Mouse (Mus musculus): ENCODE measurements at regions not wholly inside any gene's neighbourhood (a gene's known extent, or its start where the extent isn't known, plus 50 kb on each side); places are given as distances from the start of the nearest gene placed in this dataset.
"Not testable (repeated sequence)": the region's sequence is repeated elsewhere in the genome, so short reads cannot be mapped to it uniquely, and the experiment has no call there.

DNA sequence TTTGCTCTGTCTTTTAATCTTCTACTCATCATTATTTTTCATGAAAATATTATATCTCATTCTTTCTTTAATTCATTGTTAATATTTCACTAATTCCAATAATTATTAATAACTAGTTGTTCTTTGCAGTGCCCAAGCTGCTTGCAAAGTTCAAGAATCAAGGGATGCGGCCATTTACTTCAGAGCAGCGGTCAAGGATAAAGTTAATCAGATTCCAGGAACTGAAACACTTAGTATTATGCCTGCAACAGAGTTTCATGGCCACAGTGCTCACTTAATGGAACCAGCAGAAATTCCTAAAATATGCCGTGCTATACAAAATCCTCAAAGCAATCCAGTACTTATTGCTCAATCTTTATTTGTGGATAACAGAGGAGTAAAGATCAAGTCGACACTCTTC is 1389.7 kb upstream of the 1700008P02Rik start:
- intact Hi-C loops (cut with DNase I) = no loop called here

GRCm38 (mm10) chr3:8006708-8007395 is 1386.6 kb upstream of the 1700008P02Rik start:
- Histone ChIP-seq H3K4me3 (no peak overlapping the region), H3K27ac (no peak overlapping the region), H3K4me1 (ENCODE audit: control insufficient read depth, insufficient read depth, low read length) (no peaks in the 10 kb centered on the region), H3K36me3 (ENCODE audit: control insufficient read depth, insufficient read depth, low read length) (no peaks in the 10 kb centered on the region), H3K79me2 (replicated peaks; ENCODE audit: control insufficient read depth, insufficient read depth, low read length) (no peaks in the 10 kb centered on the region), H3K27me3 (ENCODE audit: control insufficient read depth, insufficient read depth, low read length) (no peaks in the 10 kb centered on the region), H3K9ac (ENCODE audit: low read depth, low read length) (no peak overlapping the region)
- intact Hi-C loops (cut with DNase I) = no loop called here
- WGBS = 62% methylated on average over 10 of the region's 10 CpGs
- no peak for DNase-seq
- TF ChIP-seq CTCF (IDR thresholded peaks at IDR 0.05) = no peak
- TF ChIP-seq POLR2A (IDR thresholded peaks at IDR 0.05; ENCODE audit: insufficient read depth, low read depth, low read length) = no peak

More for the DNA sequence above, 1389.7 kb upstream of the 1700008P02Rik start:
- Histone ChIP-seq H3K27ac (no peak overlapping the region), H3K4me3 (no peak overlapping the region), H3K9ac (ENCODE audit: low read depth, low read length) (no peak overlapping the region), H3K36me3 (ENCODE audit: control insufficient read depth, insufficient read depth, low read length) (no peaks in the 10 kb centered on the region), H3K4me1 (ENCODE audit: control insufficient read depth, insufficient read depth, low read length) (no peaks in the 10 kb centered on the region), H3K79me2 (replicated peaks; ENCODE audit: control insufficient read depth, insufficient read depth, low read length) (no peaks in the 10 kb centered on the region), H3K27me3 (ENCODE audit: control insufficient read depth, insufficient read depth, low read length) (no peaks in the 10 kb centered on the region)
- no peak for DNase-seq
- no peak for TF ChIP-seq EP300 (IDR thresholded peaks at IDR 0.05; ENCODE audit: insufficient read depth, low read depth, low read length)
- TF ChIP-seq CTCF (IDR thresholded peaks at IDR 0.05) = no peak
- no peak for TF ChIP-seq POLR2A (IDR thresholded peaks at IDR 0.05; ENCODE audit: insufficient read depth, low read depth, low read length)
- WGBS = 74% methylated on average over 4 of the region's 4 CpGs

GRCm38 (mm10) chr3:8006273-8006672 is 1386.0 kb upstream of the 1700008P02Rik start:
- Histone ChIP-seq H3K79me2 (replicated peaks; ENCODE audit: control insufficient read depth, insufficient read depth, low read length) (no peaks in the 10 kb centered on the region), H3K4me3 (no peak overlapping the region), H3K27ac (no peak overlapping the region), H3K4me1 (ENCODE audit: control insufficient read depth, insufficient read depth, low read length) (no peaks in the 10 kb centered on the region), H3K9ac (ENCODE audit: low read depth, low read length) (no peak overlapping the region), H3K27me3 (ENCODE audit: control insufficient read depth, insufficient read depth, low read length) (no peaks in the 10 kb centered on the region), H3K36me3 (ENCODE audit: control insufficient read depth, insufficient read depth, low read length) (no peaks in the 10 kb centered on the region)
- DNase-seq = no peak
- no peak for TF ChIP-seq CTCF (IDR thresholded peaks at IDR 0.05)
- no peak for TF ChIP-seq POLR2A (IDR thresholded peaks at IDR 0.05; ENCODE audit: insufficient read depth, low read depth, low read length)
- no peak for TF ChIP-seq EP300 (IDR thresholded peaks at IDR 0.05; ENCODE audit: insufficient read depth, low read depth, low read length)
- intact Hi-C loops (cut with DNase I) = no loop called here
- 64% methylated on average over 5 of the region's 5 CpGs for WGBS

GRCm38 (mm10) chr3:8005684-8006083 is 1385.4 kb upstream of the 1700008P02Rik start:
- intact Hi-C loops (cut with DNase I); H3K27me3 ChIP-seq (ENCODE audit: control insufficient read depth, insufficient read depth, low read length); H3K36me3 ChIP-seq (ENCODE audit: control insufficient read depth, insufficient read depth, low read length); H3K4me3 ChIP-seq; DNase-seq; H3K4me1 ChIP-seq (ENCODE audit: control insufficient read depth, insufficient read depth, low read length); H3K79me2 ChIP-seq (replicated peaks; ENCODE audit: control insufficient read depth, insufficient read depth, low read length); H3K27ac ChIP-seq; H3K9ac ChIP-seq (ENCODE audit: low read depth, low read length): not testable (repeated sequence)
- 77% methylated on average over 2 of the region's 2 CpGs for WGBS

GRCm38 (mm10) chr3:8004271-8004670 is 1384.0 kb upstream of the 1700008P02Rik start:
- intact Hi-C loops (cut with DNase I) = no loop called here
- TF ChIP-seq EP300 (IDR thresholded peaks at IDR 0.05; ENCODE audit: insufficient read depth, low read depth, low read length) = no peak
- no peak for TF ChIP-seq POLR2A (IDR thresholded peaks at IDR 0.05; ENCODE audit: insufficient read depth, low read depth, low read length)
- no peak for TF ChIP-seq CTCF (IDR thresholded peaks at IDR 0.05)

GRCm38 (mm10) chr3:8001027-8001426 is 1380.8 kb upstream of the 1700008P02Rik start:
- H3K9ac ChIP-seq (ENCODE audit: low read depth, low read length) = no peak overlapping the region
- intact Hi-C loops (cut with DNase I) = no loop called here
- no peak overlapping the region for H3K27ac ChIP-seq
- no peak for DNase-seq
- no peaks in the 10 kb centered on the region for H3K36me3 ChIP-seq (ENCODE audit: control insufficient read depth, insufficient read depth, low read length)
- H3K4me3 ChIP-seq = no peak overlapping the region
- WGBS = 77% methylated on average over 4 of the region's 4 CpGs
- H3K4me1 ChIP-seq (ENCODE audit: control insufficient read depth, insufficient read depth, low read length) = no peaks in the 10 kb centered on the region
- H3K79me2 ChIP-seq (replicated peaks; ENCODE audit: control insufficient read depth, insufficient read depth, low read length) = no peaks in the 10 kb centered on the region
- TF ChIP-seq CTCF (IDR thresholded peaks at IDR 0.05) (no peak), EP300 (IDR thresholded peaks at IDR 0.05; ENCODE audit: insufficient read depth, low read depth, low read length) (no peak), POLR2A (IDR thresholded peaks at IDR 0.05; ENCODE audit: insufficient read depth, low read depth, low read length) (no peak)
- no peaks in the 10 kb centered on the region for H3K27me3 ChIP-seq (ENCODE audit: control insufficient read depth, insufficient read depth, low read length)

More at GRCm38 (mm10) chr3:8004271-8004670, 1384.0 kb upstream of the 1700008P02Rik start:
- 81% methylated on average over 1 of the region's 1 CpGs for WGBS
- Histone ChIP-seq H3K4me3 (no peak overlapping the region), H3K27me3 (ENCODE audit: control insufficient read depth, insufficient read depth, low read length) (no peaks in the 10 kb centered on the region), H3K4me1 (ENCODE audit: control insufficient read depth, insufficient read depth, low read length) (no peaks in the 10 kb centered on the region), H3K27ac (no peak overlapping the region), H3K9ac (ENCODE audit: low read depth, low read length) (no peak overlapping the region), H3K79me2 (replicated peaks; ENCODE audit: control insufficient read depth, insufficient read depth, low read length) (no peaks in the 10 kb centered on the region), H3K36me3 (ENCODE audit: control insufficient read depth, insufficient read depth, low read length) (no peaks in the 10 kb centered on the region)
- DNase-seq = no peak

Data from heart, adult 2 months (tissue).